Mouse (Mus musculus) forelimb bud, embryonic 11.5 days (tissue): ENCODE results near the gene S100a11.
"Not testable (repeated sequence)": the region's sequence is repeated elsewhere in the genome, so short reads cannot be mapped to it uniquely, and the experiment has no call there.

Experiments
- DNase-seq: peaks from one replicate; pipeline ENCODE4 v3.0.0-alpha.2; 2012; ENCODE audit warnings: low read depth, low spot score

The S100a11 gene

GRCm38 (mm10) chr3:93520330-93521193, at the start of gene S100a11:
Gene S100a11 (plus strand): TSS chr3:93520488.
- DNase-seq = peak; percentile 59

GRCm38 (mm10) chr3:93480053-93480452, 40.2 kb upstream of the S100a11 start:
- no peak for DNase-seq

- no peak for DNase-seq
Observed at GRCm38 (mm10) chr3:93481982-93482616, 38.2 kb upstream of the S100a11 start.

- DNase-seq = no peak
Observed at GRCm38 (mm10) chr3:93485611-93486010, 34.7 kb upstream of the S100a11 start.

- DNase-seq = no peak
Observed at GRCm38 (mm10) chr3:93488541-93488940, 31.7 kb upstream of the S100a11 start.

GRCm38 (mm10) chr3:93492176-93492575, 28.1 kb upstream of the S100a11 start:
- DNase-seq = no peak

- DNase-seq = peak; percentile 74
Observed at GRCm38 (mm10) chr3:93493992-93494391, 26.3 kb upstream of the S100a11 start.

- not testable (repeated sequence) for DNase-seq
Observed at GRCm38 (mm10) chr3:93494774-93495173, 25.5 kb upstream of the S100a11 start.

GRCm38 (mm10) chr3:93497131-93497530, 23.2 kb upstream of the S100a11 start:
- DNase-seq = no peak

- DNase-seq = no peak
Observed at GRCm38 (mm10) chr3:93499129-93499528, 21.2 kb upstream of the S100a11 start.

GRCm38 (mm10) chr3:93504536-93505189, 15.6 kb upstream of the S100a11 start:
- no peak for DNase-seq

GRCm38 (mm10) chr3:93505960-93506863, 14.1 kb upstream of the S100a11 start:
- no peak for DNase-seq

- DNase-seq = no peak
Observed at GRCm38 (mm10) chr3:93506881-93507325, 13.4 kb upstream of the S100a11 start.

GRCm38 (mm10) chr3:93509301-93509700, 11.0 kb upstream of the S100a11 start:
- DNase-seq = no peak

- DNase-seq = no peak
Observed at GRCm38 (mm10) chr3:93511036-93511435, 9.3 kb upstream of the S100a11 start.

- no peak for DNase-seq
Observed at GRCm38 (mm10) chr3:93511801-93512200, 8.5 kb upstream of the S100a11 start.

- no peak for DNase-seq
Observed at GRCm38 (mm10) chr3:93512386-93513101, 7.7 kb upstream of the S100a11 start.

- no peak for DNase-seq
Observed at GRCm38 (mm10) chr3:93514628-93515027, 5.7 kb upstream of the S100a11 start.

GRCm38 (mm10) chr3:93517343-93517742, 2.9 kb upstream of the S100a11 start:
- DNase-seq = no peak

- no peak for DNase-seq
Observed at GRCm38 (mm10) chr3:93519856-93520329, 395 bp upstream of the S100a11 start.
